Mouse (Mus musculus) G1E (cell line): ENCODE data around the gene Gm9048. TPM values are rescaled to one million over a fixed set of nuclear protein-coding genes. Genes with fewer than 3 reads are reported as not detected.
"Not testable (repeated sequence)": the region's sequence is repeated elsewhere in the genome, so short reads cannot be mapped to it uniquely, and the experiment has no call there.

Source experiments
- ATAC-seq: 2 replicates; pipeline ENCODE4 v1.8.0; 2016; ENCODE audit warnings: mild to moderate bottlenecking; ENCODE audit not compliant: insufficient number of reproducible peaks, poor library complexity, low FRiP score, severe bottlenecking; ENCODE audit errors: extremely low read depth
- DNase-seq: peaks from one replicate; pipeline ENCODE4 v3.0.0; 2012; ENCODE audit warnings: low spot score
- H3K27me3 ChIP-seq: 2 replicates; pipeline ENCODE4 v1.6.1; 2012; ENCODE audit warnings: mild to moderate bottlenecking, low read length, inconsistent platforms; ENCODE audit not compliant: insufficient read depth
- H3K36me3 ChIP-seq: replicated peaks from 2 replicates; pipeline ENCODE3; 2012; ENCODE audit warnings: mild to moderate bottlenecking, inconsistent platforms
- H3K4me1 ChIP-seq: 2 replicates; pipeline ENCODE4 v1.6.1; 2012; ENCODE audit warnings: low read depth, low read length, inconsistent platforms, mixed read lengths; ENCODE audit not compliant: insufficient read depth
- H3K4me3 ChIP-seq: 2 replicates; pipeline ENCODE4 v1.5.1; 2012; ENCODE audit warnings: low read depth, mild to moderate bottlenecking, inconsistent platforms, low read length, moderate library complexity, mixed read lengths
- H3K9me3 ChIP-seq: replicated peaks from 2 replicates; pipeline ENCODE4 v1.6.1; 2012; ENCODE audit warnings: inconsistent platforms
- CTCF ChIP-seq: IDR thresholded peaks from 2 replicates; pipeline ENCODE4 v1.5.1; 2012; ENCODE audit warnings: low read depth, low read length, inconsistent platforms, mixed read lengths
- GATA1 ChIP-seq: IDR thresholded peaks from 2 replicates; pipeline ENCODE4 v1.6.1; 2012; ENCODE audit warnings: borderline replicate concordance, low read length, inconsistent platforms, mixed read lengths
- GATA2 ChIP-seq: IDR thresholded peaks from 2 replicates; pipeline ENCODE4 v1.6.1; 2012; ENCODE audit warnings: low read depth, low read length, inconsistent platforms, borderline replicate concordance
- POLR2AphosphoS5 ChIP-seq: IDR thresholded peaks from 2 replicates; pipeline ENCODE4 v1.6.1; 2012; ENCODE audit warnings: low read depth, low read length, inconsistent platforms; ENCODE audit not compliant: insufficient replicate concordance
- TAL1 ChIP-seq: conservative IDR thresholded peaks from 2 replicates; pipeline ENCODE4 v1.6.1; 2012; ENCODE audit warnings: low read depth, low read length, inconsistent platforms, mixed read lengths
- polyA plus RNA-seq: library from polyadenylated mRNA; stranded (reverse); fragments of >175 nt; gene quantifications from 2 replicates; pipeline ENCODE4 v1.2.3, GENCODE M21; 2012
- total RNA-seq, 2 experiments: library from RNA; stranded (forward) in 1 of 2; stranded (reverse) in 1 of 2; fragments of 200-1000 nt in 1 of 2; fragments of >200 nt in 1 of 2; fragmentation: Nextera tagmentation in 1 of 2; gene quantifications; 2 replicates each; pipeline ENCODE4 v1.2.3; 2014 to 2017

The Gm9048 gene
- total and polyA plus RNA-seq, 3 experiments = not detected

- H3K27me3 ChIP-seq = no peaks in the 10 kb centered on the region
- H3K9me3 ChIP-seq = peaks cover 34% of the 10 kb centered on the region
- TF ChIP-seq TAL1 = no peak
- TF ChIP-seq CTCF = no peak
- no peak for TF ChIP-seq GATA1
- TF ChIP-seq POLR2AphosphoS5 = no peak
- no peak for TF ChIP-seq GATA2
- DNase-seq = no peak
- no peak overlapping the region for H3K4me3 ChIP-seq
- H3K36me3 ChIP-seq = no peaks in the 10 kb centered on the region
- H3K4me1 ChIP-seq = no peaks in the 10 kb centered on the region
- ATAC-seq = no peak
These were observed 29.5 kb downstream of the Gm9048 start for GRCm38 (mm10) chr10:118319024-118319423.

- H3K36me3 ChIP-seq, H3K4me1 ChIP-seq, H3K27me3 ChIP-seq, H3K4me3 ChIP-seq, DNase-seq, ATAC-seq: not testable (repeated sequence)
- peaks cover 13% of the 10 kb centered on the region for H3K9me3 ChIP-seq
These were observed 46.3 kb downstream of the Gm9048 start for GRCm38 (mm10) chr10:118302133-118302532.

Other genes with a start within 250 kb of the Gm9048 start
- gene Mdm1, start 206.9 kb downstream of the Gm9048 start, total RNA-seq (2014; fragmentation: Nextera tagmentation) = 17.4 and 19.6 TPM in 2 replicates
- 30.2 and 30.6 TPM in 2 replicates for gene Mdm1, start 206.9 kb downstream of the Gm9048 start, total RNA-seq (2017)
- 14.9 and 17.1 TPM in 2 replicates for gene Mdm1, start 206.9 kb downstream of the Gm9048 start, polyA plus RNA-seq
- not detected in 2 replicates for gene Il22, start 143.7 kb downstream of the Gm9048 start, total RNA-seq (2014; fragmentation: Nextera tagmentation)
- gene Il22, start 143.7 kb downstream of the Gm9048 start, total RNA-seq (2017) = not detected in 2 replicates
- gene Il22, start 143.7 kb downstream of the Gm9048 start, polyA plus RNA-seq = not detected in 2 replicates
- not detected in 2 replicates for gene Gm32717, start 107.9 kb downstream of the Gm9048 start, total RNA-seq (2014; fragmentation: Nextera tagmentation)
- gene Gm32717, start 107.9 kb downstream of the Gm9048 start, total RNA-seq (2017) = 0.17 TPM in 1 of 2 replicates, not detected in the other
- gene Gm32717, start 107.9 kb downstream of the Gm9048 start, polyA plus RNA-seq = not detected in 2 replicates
- not detected in 2 replicates for gene Gm32802, start 90.0 kb downstream of the Gm9048 start, total RNA-seq (2014; fragmentation: Nextera tagmentation)
- gene Gm32802, start 90.0 kb downstream of the Gm9048 start, total RNA-seq (2017) = 0.17 TPM in 1 of 2 replicates, not detected in the other
- gene Gm32802, start 90.0 kb downstream of the Gm9048 start, polyA plus RNA-seq = not detected in 2 replicates
- not detected in 2 replicates for gene Iltifb, start 53.6 kb downstream of the Gm9048 start, total RNA-seq (2014; fragmentation: Nextera tagmentation)
- gene Iltifb, start 53.6 kb downstream of the Gm9048 start, total RNA-seq (2017) = not detected in 2 replicates
- not detected in 2 replicates for gene Iltifb, start 53.6 kb downstream of the Gm9048 start, polyA plus RNA-seq
- not detected in 2 replicates for gene Gm9040, start 21.7 kb downstream of the Gm9048 start, total RNA-seq (2014; fragmentation: Nextera tagmentation)
- gene Gm9040, start 21.7 kb downstream of the Gm9048 start, total RNA-seq (2017) = 0.05 and 0.12 TPM in 2 replicates
- not detected in 2 replicates for gene Gm9040, start 21.7 kb downstream of the Gm9048 start, polyA plus RNA-seq
- gene Gm9044, start 16.3 kb downstream of the Gm9048 start, total RNA-seq (2014; fragmentation: Nextera tagmentation) = not detected in 2 replicates
- gene Gm9044, start 16.3 kb downstream of the Gm9048 start, total RNA-seq (2017) = 0.05 and 0.12 TPM in 2 replicates
- gene Gm9044, start 16.3 kb downstream of the Gm9048 start, polyA plus RNA-seq = not detected in 2 replicates
- not detected in 2 replicates for gene Gm9045, start 10.8 kb downstream of the Gm9048 start, total RNA-seq (2014; fragmentation: Nextera tagmentation)
- gene Gm9045, start 10.8 kb downstream of the Gm9048 start, total RNA-seq (2017) = 0.22 TPM in 1 of 2 replicates, not detected in the other
- 0.03 TPM in 1 of 2 replicates, not detected in the other for gene Gm9045, start 10.8 kb downstream of the Gm9048 start, polyA plus RNA-seq
- gene Gm9046, start 5.4 kb downstream of the Gm9048 start, total RNA-seq (2014; fragmentation: Nextera tagmentation) = not detected in 2 replicates
- gene Gm9046, start 5.4 kb downstream of the Gm9048 start, total RNA-seq (2017) = 0.05 TPM in 1 of 2 replicates, not detected in the other
- not detected in 2 replicates for gene Gm9046, start 5.4 kb downstream of the Gm9048 start, polyA plus RNA-seq
- gene Gm9049, start 5.4 kb upstream of the Gm9048 start, total RNA-seq (2014; fragmentation: Nextera tagmentation) = not detected in 2 replicates
- gene Gm9049, start 5.4 kb upstream of the Gm9048 start, total RNA-seq (2017) = 0.22 TPM in 1 of 2 replicates, not detected in the other
- gene Gm9049, start 5.4 kb upstream of the Gm9048 start, polyA plus RNA-seq = 0.03 TPM in 1 of 2 replicates, not detected in the other
- gene Ifng, start 92.4 kb upstream of the Gm9048 start, total RNA-seq (2014; fragmentation: Nextera tagmentation) = not detected in 2 replicates
- gene Ifng, start 92.4 kb upstream of the Gm9048 start, total RNA-seq (2017) = not detected in 2 replicates
- gene Ifng, start 92.4 kb upstream of the Gm9048 start, polyA plus RNA-seq = not detected in 2 replicates